Mouse (Mus musculus): Measurements from ENCODE around the gene Idh3b.

DNA sequence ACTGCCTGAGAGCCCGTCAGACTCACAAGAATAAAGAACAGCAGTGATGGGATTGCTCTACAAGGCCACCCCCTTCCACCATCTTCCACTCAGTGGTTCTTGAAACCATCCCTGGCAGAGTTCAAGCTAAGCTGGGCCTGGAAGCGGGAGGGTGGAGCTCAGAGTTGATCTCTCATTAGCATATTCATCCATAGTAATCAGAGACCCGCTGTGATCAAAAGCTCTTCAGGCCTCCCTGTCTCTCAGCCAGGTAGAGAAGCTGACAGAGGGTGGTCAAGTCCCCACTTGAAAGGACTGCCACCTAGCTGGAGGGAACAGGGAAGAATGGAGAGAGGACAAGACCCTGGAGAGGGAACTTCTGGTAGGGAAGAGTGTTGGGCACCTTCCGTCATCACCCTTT, 18.7 kb upstream of the Idh3b start:
- TF ChIP-seq CTCF (conservative IDR thresholded peaks at IDR 0.05; ENCODE audit: low read length), result no peak
- peak; percentile 88 for TF ChIP-seq NANOG (IDR thresholded peaks at IDR 0.05; ENCODE audit: borderline replicate concordance, low read length)

Data from E14TG2a.4 (cell line).